Mouse (Mus musculus) liver, embryonic 11.5 days (tissue): Measurements from ENCODE around the gene Olfr15. TPM values are rescaled to one million over a fixed set of nuclear protein-coding genes. Genes with fewer than 3 reads are reported as not detected.
"Not testable (repeated sequence)": the region's sequence is repeated elsewhere in the genome, so short reads cannot be mapped to it uniquely, and the experiment has no call there.

Experiments used
- ATAC-seq: fragments of 200-750 bp; cut with Nextera tagmentation; replicated peaks from 2 replicates; pipeline ENCODE4 v1.8.0; 2017; ENCODE audit warnings: moderate number of reproducible peaks, mild to moderate bottlenecking, moderate TSS enrichment, moderate library complexity; ENCODE audit not compliant: low FRiP score
- DNase-seq: peaks from one replicate; pipeline ENCODE4 v3.0.0-alpha.2; 2017; ENCODE audit warnings: low spot score
- H3K27ac ChIP-seq: fragments of 300-500 bp; sonication (generic); 2 replicates; pipeline ENCODE4 v1.5.1; 2014; ENCODE audit warnings: mild to moderate bottlenecking, low read depth, low read length, control low read depth
- H3K27me3 ChIP-seq: fragments of 300-500 bp; sonication (generic); replicated peaks from 2 replicates; pipeline ENCODE4 v1.6.1; 2014; ENCODE audit warnings: low read length, mixed read lengths; ENCODE audit not compliant: control insufficient read depth, insufficient read depth
- H3K36me3 ChIP-seq: fragments of 300-500 bp; sonication (generic); 2 replicates; pipeline ENCODE4 v1.6.1; 2014; ENCODE audit warnings: mild to moderate bottlenecking, low read length, moderate library complexity, mixed read lengths; ENCODE audit not compliant: control insufficient read depth, insufficient read depth
- H3K4me1 ChIP-seq: fragments of 300-500 bp; sonication (generic); replicated peaks from 2 replicates; pipeline ENCODE4 v1.6.1; 2014; ENCODE audit warnings: low read length, mixed read lengths; ENCODE audit not compliant: control insufficient read depth, insufficient read depth
- H3K4me2 ChIP-seq: fragments of 300-500 bp; sonication (generic); 2 replicates; pipeline ENCODE4 v1.6.1; 2014; ENCODE audit warnings: mild to moderate bottlenecking, control low read depth, moderate library complexity
- H3K4me3 ChIP-seq: fragments of 300-500 bp; sonication (generic); 2 replicates; pipeline ENCODE4 v1.5.1; 2014; ENCODE audit warnings: low read depth, low read length, control low read depth
- H3K9ac ChIP-seq: fragments of 300-500 bp; sonication (generic); 2 replicates; pipeline ENCODE4 v1.6.1; 2014; ENCODE audit warnings: low read depth, low read length, control low read depth
- H3K9me3 ChIP-seq: fragments of 300-500 bp; sonication (generic); 2 replicates; pipeline ENCODE4 v1.6.1; 2016; ENCODE audit warnings: low read length, inconsistent platforms, mixed read lengths; ENCODE audit not compliant: control insufficient read depth
- WGBS: fragments of 180-500 bp; shearing (Covaris S2); extraction: QIAGEN DNeasy Blood & Tissue Kit; methylation state at CpG from one replicate; pipeline ENCODE4 v1.1.7; 2014; 5-methylcytosine and 5-hydroxymethylcytosine counted together
- polyA plus RNA-seq: library from polyadenylated mRNA; unstranded; fragments of >200 nt; fragmentation: Nextera tagmentation; extraction: Ambion mirVana; gene quantifications from 2 replicates; pipeline ENCODE4 v1.2.1, GENCODE M21; 2014

Gene Olfr15
- polyA plus RNA-seq = not detected in 2 replicates

DNA sequence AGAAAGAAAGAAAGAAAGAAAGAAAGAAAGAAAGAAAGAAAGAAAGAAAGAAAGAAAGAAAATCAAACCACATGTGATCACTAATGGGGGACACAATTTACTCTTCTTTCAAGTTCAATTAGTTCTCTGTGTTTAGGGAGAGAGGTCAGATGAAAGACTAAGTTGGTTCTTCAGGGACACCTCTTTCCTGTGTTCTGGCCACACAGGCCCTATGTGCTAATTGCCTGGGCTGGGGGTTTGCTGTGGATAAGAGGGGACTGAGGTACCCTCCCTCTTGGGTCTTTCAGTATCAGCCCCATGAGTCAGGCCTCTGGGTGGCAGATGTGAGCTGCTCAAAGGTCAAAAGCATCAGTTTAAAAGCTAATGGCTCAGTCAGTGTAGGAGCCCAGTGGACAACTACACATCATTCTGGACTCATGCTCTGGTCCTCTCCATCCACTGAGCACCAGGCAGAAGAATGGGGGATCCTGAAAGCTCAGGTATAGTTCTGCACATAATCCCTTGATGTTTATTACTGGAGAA, at the start of gene Olfr15:
Olfr15 (plus strand) TSS at position 291 of the 522 bp plus-strand sequence.
- ATAC-seq (no peak), DNase-seq (no peak)
- Histone ChIP-seq H3K9ac (no peak within 1 kb of the TSS), H3K4me3 (no peak within 1 kb of the TSS), H3K4me1 (no peaks in the 10 kb centered on the region), H3K27me3 (no peaks in the 10 kb centered on the region), H3K9me3 (no peaks in the 10 kb centered on the region), H3K36me3 (no peaks in the 10 kb centered on the region), H3K4me2 (no peak within 1 kb of the TSS), H3K27ac (no peak within 1 kb of the TSS)

DNA sequence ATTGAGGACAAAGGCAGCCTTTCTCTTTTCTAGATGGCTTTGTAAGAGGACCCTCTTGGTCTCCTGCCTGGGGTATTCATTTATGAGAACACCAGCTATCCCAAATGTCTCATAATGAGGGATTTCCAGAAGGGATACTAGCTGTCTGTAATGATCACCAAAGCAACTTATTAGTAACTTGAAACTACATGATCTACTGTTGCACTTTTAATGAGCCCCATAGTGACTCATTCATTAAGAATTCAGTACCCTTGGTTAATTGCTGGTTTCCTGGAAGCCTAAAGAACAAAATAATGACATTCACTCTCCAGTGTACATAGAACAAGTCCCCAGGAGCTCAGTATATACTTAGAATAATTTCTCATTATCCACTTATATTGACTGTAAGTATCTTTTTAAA, 49.4 kb upstream of the Olfr15 start:
- ATAC-seq = no peak

DNA sequence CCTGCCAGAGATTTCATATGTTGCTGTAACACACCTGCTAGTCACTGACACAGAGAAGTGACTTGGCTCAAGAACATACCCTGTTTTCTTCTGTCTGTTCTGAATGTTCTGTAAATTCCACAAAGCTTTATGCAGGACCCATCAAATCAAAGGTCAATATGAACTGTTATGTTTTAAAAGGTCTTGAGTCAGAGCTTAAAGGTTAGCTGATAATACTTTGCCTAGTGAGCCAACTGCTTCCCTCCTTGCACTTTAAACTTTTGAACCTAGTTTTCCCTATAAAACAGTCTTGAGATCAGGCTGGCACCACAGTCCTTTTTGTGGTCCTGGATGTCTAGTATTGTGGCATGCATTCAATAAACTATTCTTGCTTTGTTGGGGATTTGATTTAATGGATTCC, 42.3 kb upstream of the Olfr15 start:
- no peak for ATAC-seq
- Histone ChIP-seq H3K9me3 (no peaks in the 10 kb centered on the region), H3K27ac (no peak overlapping the region), H3K4me2 (no peak overlapping the region), H3K4me3 (no peak overlapping the region), H3K9ac (no peak overlapping the region), H3K27me3 (no peaks in the 10 kb centered on the region), H3K4me1 (no peaks in the 10 kb centered on the region), H3K36me3 (no peaks in the 10 kb centered on the region)
- DNase-seq = no peak

More for the DNA sequence above, 49.4 kb upstream of the Olfr15 start:
- Histone ChIP-seq H3K9ac (no peak overlapping the region), H3K27me3 (no peaks in the 10 kb centered on the region), H3K4me3 (no peak overlapping the region), H3K36me3 (no peaks in the 10 kb centered on the region), H3K4me2 (no peak overlapping the region), H3K9me3 (no peaks in the 10 kb centered on the region), H3K27ac (no peak overlapping the region), H3K4me1 (no peaks in the 10 kb centered on the region)
- no peak for DNase-seq

DNA sequence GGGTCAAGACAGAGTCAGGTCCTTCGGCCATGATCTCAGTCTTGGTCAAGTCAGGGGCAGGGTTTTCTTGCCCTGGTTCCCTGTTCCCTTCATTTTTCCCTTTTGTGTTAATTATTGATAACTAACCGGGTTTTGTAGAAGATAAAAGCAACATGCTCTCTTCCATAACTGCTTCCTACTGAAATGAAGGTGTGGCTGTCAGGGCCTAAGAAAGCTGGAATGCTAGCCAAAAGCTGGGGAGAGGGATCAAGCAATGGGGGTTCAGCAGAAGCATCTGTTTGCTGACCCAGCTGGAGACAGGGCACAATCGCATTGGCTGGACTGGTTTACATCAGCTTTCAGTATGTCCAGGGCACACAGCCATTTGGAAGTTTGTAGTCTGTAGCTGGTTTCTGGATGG, 22.5 kb upstream of the Olfr15 start:
- ATAC-seq (no peak), DNase-seq (no peak)
- no peak overlapping the region for H3K9ac ChIP-seq
- no peak overlapping the region for H3K4me2 ChIP-seq
- no peaks in the 10 kb centered on the region for H3K4me1 ChIP-seq
- 86% methylated on average over 3 of the region's 3 CpGs for WGBS
- no peak overlapping the region for H3K4me3 ChIP-seq
- no peaks in the 10 kb centered on the region for H3K36me3 ChIP-seq
- no peaks in the 10 kb centered on the region for H3K27me3 ChIP-seq
- H3K9me3 ChIP-seq = no peaks in the 10 kb centered on the region
- H3K27ac ChIP-seq = no peak overlapping the region

DNA sequence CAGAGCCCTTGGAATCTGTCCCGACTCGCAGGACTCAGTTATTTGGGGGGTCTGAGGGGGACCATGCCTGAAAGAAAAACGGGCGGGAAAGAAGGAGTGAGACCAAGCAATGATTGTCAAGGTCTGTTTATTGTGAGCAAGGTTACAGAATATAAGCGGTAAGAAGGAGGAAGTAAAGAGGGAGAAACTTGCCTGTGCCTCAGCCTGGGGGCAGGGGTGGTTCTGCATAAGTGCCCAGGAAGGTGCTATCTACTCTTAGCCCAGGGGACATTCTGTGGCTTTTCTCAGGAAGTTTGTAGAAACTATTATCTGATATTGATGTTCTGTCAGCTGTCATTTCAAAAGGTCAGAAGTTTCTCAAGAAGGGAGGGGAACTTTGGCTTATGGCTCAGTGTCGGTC, 16.0 kb upstream of the Olfr15 start:
- H3K27ac ChIP-seq, DNase-seq, H3K4me3 ChIP-seq, H3K4me2 ChIP-seq, ATAC-seq, H3K36me3 ChIP-seq, H3K4me1 ChIP-seq, H3K9me3 ChIP-seq, H3K9ac ChIP-seq, H3K27me3 ChIP-seq: not testable (repeated sequence)
- WGBS = 72% methylated on average over 6 of the region's 6 CpGs

DNA sequence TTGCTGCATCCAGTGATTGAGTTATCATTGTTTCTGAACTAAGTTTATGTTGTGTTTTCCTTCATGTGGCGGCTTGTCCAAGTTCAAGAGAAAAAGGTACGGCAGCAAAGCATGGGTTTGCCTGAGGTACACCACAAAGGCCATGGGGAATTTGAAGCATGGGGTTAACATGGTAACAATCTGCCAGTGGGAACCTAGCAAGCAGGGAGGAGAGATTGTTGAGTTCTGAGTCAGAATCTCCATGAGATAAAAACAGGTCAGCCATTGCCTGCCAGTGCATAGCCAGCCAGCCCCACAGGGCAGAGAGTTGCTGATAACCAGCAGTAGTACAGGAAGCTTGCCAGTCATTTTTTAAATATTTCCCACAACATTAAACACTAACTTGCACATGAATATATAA, 10.5 kb upstream of the Olfr15 start:
- Histone ChIP-seq H3K27ac (no peak overlapping the region), H3K4me1 (no peaks in the 10 kb centered on the region), H3K9me3 (no peaks in the 10 kb centered on the region), H3K4me2 (no peak overlapping the region), H3K4me3 (no peak overlapping the region), H3K27me3 (no peaks in the 10 kb centered on the region), H3K36me3 (no peaks in the 10 kb centered on the region), H3K9ac (no peak overlapping the region)
- 81% methylated on average over 2 of the region's 2 CpGs for WGBS
- ATAC-seq (no peak), DNase-seq (no peak)

DNA sequence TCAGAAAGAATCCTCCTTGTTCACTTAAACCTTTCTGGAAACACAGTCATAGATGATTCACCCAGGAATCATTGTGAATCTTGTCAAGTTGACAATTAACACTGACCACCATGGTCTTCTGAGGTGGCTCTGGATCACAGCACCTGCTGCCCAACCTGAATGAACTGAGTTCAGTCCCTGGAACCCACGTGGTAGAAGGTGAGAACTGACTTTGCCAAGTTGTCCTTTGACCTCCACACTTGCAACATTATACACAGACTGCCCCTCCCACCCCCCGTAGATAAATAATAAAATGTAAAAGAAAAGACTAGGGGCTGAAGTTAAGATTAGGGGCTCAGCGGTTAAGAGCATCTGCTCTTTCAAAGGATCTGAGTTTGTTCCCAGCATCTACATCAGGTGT, 2.7 kb upstream of the Olfr15 start:
- no peak overlapping the region for H3K9ac ChIP-seq
- H3K27me3 ChIP-seq = no peaks in the 10 kb centered on the region
- H3K9me3 ChIP-seq = no peaks in the 10 kb centered on the region
- no peak overlapping the region for H3K27ac ChIP-seq
- no peak overlapping the region for H3K4me3 ChIP-seq
- no peak for DNase-seq
- ATAC-seq = no peak
- H3K36me3 ChIP-seq = no peaks in the 10 kb centered on the region
- no peak overlapping the region for H3K4me2 ChIP-seq
- no peaks in the 10 kb centered on the region for H3K4me1 ChIP-seq
- WGBS = 53% methylated on average over 3 of the region's 3 CpGs

DNA sequence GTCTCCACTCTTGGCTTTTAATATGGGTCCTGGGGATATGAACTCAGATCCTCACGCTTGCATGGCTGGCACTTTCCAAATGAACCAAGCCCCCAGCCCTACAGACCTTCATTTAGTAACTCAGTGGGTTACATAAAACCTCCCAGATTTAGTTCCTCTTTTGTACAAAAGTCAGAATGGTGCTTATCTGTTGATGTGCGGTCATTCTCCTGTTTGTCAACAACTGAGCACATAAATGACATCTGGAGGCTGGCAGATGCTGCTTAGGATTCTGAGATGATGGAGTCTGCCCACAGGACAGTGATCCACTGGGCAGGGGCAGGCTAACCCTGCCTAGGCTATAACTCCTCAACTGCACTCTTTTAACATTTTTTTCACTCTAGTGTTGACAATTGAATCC, 951 bp upstream of the Olfr15 start:
- Histone ChIP-seq H3K4me3 (no peak overlapping the region), H3K4me1 (no peaks in the 10 kb centered on the region), H3K9ac (no peak overlapping the region), H3K27me3 (no peaks in the 10 kb centered on the region), H3K27ac (no peak overlapping the region), H3K36me3 (no peaks in the 10 kb centered on the region), H3K9me3 (no peaks in the 10 kb centered on the region), H3K4me2 (no peak overlapping the region)
- WGBS = 65% methylated on average over 2 of the region's 2 CpGs
- ATAC-seq (no peak), DNase-seq (no peak)

DNA sequence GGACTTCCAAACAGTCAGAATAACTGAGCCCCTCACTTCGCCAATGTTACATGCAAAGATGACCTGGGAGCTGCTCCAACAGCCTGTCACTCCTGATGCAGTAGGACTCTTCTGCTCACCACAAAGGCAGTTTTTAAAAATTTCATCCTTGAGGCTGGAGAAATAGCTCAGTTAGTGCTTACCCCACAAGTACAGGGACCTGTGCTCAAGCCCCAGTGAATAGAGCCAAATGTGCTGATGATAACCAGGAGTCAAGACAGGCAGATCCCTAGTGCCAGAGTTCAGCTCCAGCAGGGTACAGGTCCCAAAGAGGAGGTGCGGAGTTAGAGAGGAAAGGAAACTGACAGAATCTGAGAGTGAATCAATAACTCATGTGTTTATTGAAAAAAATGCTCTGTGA, 4.8 kb downstream of the Olfr15 start:
- no peak overlapping the region for H3K4me3 ChIP-seq
- ATAC-seq (no peak), DNase-seq (no peak)
- no peaks in the 10 kb centered on the region for H3K9me3 ChIP-seq
- no peak overlapping the region for H3K9ac ChIP-seq
- no peak overlapping the region for H3K27ac ChIP-seq
- 82% methylated on average over 2 of the region's 2 CpGs for WGBS
- no peaks in the 10 kb centered on the region for H3K4me1 ChIP-seq
- no peaks in the 10 kb centered on the region for H3K27me3 ChIP-seq
- H3K4me2 ChIP-seq = no peak overlapping the region
- H3K36me3 ChIP-seq = no peaks in the 10 kb centered on the region
